Mouse (Mus musculus): ENCODE data around the gene Vwce. TPM values are rescaled to one million over a fixed set of nuclear protein-coding genes. Genes with fewer than 3 reads are reported as not detected.

Gene Vwce
- polyA plus RNA-seq, 1 experiment from 2014 or later = 0.89 TPM

DNA sequence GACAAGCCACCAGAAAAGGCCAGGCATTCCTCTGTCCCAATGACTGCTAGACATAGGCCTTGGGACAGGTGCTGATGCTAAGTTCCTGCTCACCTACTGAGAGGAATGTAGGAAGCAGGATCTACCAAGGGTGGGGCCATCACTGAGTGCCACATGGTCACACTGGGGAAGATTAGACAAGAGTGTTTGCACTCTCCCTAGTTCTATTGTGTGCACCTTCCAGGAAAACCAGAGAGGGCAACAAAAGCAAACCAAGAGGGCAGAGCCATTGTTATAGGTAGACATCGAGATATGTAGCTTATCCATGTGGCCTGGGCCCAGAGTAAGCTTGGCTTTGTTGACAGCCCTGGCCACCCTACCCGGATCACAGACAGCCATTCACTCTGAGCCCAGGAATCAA, 51.7 kb downstream of the Vwce start:
- Histone ChIP-seq H3K27me3 (ENCODE audit: insufficient read depth, poor library complexity, severe bottlenecking) (no peaks in the 10 kb centered on the region), H3K9me3 (no peaks in the 10 kb centered on the region), H3K4me1 (replicated peaks) (peaks cover 31% of the 10 kb centered on the region), H3K36me3 (no peaks in the 10 kb centered on the region), H3K27ac (no peak overlapping the region), H3K4me3 (no peak overlapping the region)
- 80% methylated on average over 2 of the region's 2 CpGs for WGBS
- DNase-seq (ENCODE audit: low spot score) = no peak

DNA sequence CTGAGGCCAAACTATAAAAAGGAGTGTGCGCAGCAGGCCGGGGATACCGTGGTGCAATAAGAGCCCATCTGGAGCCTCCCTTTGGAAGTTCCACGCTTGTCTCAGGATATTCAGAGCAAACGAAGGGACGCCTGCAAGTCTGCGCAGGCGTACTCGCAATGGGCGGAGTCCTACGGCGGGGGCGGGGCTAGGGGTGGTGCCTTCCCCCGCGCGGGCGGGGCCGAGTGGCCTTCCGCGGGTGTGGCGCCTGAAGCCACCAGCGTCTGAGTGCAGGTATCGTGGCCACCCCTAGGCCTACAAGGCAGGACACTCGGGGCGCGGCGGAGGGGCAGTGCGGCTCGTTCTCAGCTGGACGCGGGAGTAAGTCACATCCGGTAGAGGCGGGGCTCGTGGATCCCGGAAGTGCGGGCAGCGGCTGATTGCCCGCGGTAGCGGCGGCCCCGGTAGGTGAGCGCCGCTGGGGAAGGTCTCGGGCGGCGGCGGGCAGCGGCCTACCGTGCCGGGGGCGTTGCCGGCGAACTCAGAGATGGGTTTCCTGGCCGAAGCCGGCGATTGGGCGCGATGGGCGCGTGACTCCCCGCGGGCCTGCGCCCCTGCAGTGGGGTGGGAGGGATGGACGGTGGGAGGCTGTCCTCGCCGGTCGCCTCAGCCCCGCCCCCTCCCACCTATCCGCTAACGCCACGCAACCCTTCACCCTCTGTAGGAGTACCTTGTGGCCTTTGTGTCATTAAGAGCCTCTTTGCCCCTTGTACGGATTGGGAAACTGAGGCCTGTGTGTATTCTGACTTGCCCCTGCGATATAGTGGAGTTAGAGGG, 54.7 kb downstream of the Vwce start, which contains the start of gene Vps37c:
Vps37c (plus strand) TSS at position 199 of the 816 bp plus-strand sequence.
- Histone ChIP-seq H3K27ac (peak within 1 kb of the TSS; percentile 97), H3K27me3 (ENCODE audit: insufficient read depth, poor library complexity, severe bottlenecking) (no peaks in the 10 kb centered on the region), H3K36me3 (no peaks in the 10 kb centered on the region), H3K4me1 (replicated peaks) (peaks cover 43% of the 10 kb centered on the region), H3K9me3 (no peaks in the 10 kb centered on the region), H3K4me3 (peak within 1 kb of the TSS; percentile 87)
- under 1% methylated on average over 74 of the region's 74 CpGs for WGBS
- DNase-seq (ENCODE audit: low spot score) = peak; percentile 94

DNA sequence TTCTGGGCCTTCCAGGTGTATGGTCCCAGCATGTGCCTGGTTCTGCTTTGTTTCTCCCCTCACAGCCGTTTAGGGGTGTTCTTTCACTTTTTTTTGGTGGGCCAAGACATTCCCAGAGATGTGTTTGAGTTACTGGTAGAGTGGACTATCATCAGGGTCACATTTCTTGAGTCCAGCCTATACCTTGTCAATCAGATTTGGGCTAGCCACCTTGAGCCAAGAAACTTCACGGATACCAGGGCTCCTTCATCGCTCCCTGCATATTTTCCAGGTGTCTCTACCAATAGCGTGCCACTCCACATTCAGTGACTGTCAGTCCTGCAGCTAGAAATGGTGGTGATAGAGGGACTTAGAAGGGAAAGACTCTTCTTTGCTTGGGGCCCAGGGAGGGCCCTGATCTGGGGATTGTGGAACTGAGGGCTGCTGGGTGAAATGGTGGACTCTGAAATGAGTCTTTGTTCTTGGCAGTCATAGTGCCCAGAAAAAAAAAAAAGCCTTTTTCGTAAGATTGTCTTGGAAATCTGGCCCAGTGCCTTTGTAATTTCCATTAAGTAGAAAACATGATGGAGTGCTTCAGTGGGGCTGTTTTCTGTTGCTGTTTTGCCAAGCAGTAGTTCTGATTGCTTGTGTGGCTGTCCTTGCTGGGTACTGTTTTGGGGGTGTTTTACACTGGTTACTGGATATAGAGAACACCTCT, 55.6 kb downstream of the Vwce start:
- H3K27ac ChIP-seq = peak overlapping the region; percentile 97
- DNase-seq (ENCODE audit: low spot score) = no peak
- H3K9me3 ChIP-seq = no peaks in the 10 kb centered on the region
- H3K27me3 ChIP-seq (ENCODE audit: insufficient read depth, poor library complexity, severe bottlenecking) = no peaks in the 10 kb centered on the region
- H3K4me3 ChIP-seq = peak overlapping the region; percentile 87
- 65% methylated on average over 5 of the region's 5 CpGs for WGBS
- peaks cover 43% of the 10 kb centered on the region for H3K4me1 ChIP-seq (replicated peaks)
- no peaks in the 10 kb centered on the region for H3K36me3 ChIP-seq

DNA sequence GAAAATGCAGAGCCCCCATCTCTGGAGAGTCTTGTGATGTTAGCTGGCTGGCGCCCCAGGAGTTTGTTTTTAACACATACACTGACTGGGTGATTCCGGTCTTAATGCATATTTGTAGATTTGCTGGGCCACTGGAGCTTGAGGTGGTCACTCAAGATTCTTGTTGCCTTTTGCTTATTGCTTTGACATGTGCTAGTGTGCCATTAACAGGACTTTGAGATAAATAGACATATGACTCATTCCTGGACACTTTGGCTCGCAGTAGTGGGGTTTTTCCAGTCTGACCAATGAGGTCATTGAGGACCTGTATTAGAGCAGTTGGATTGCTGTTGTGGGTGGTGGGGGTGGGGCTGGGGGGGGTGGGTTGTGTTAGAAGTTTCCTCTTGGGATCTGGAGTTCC, 56.3 kb downstream of the Vwce start:
- Histone ChIP-seq H3K4me3 (0 out of 2 replicates have a peak overlapping the region, but pooled peaks have one; percentile 87), H3K9me3 (no peaks in the 10 kb centered on the region), H3K36me3 (no peaks in the 10 kb centered on the region), H3K4me1 (replicated peaks) (peaks cover 45% of the 10 kb centered on the region), H3K27ac (0 out of 2 replicates have a peak overlapping the region, but pooled peaks have one; percentile 97), H3K27me3 (ENCODE audit: insufficient read depth, poor library complexity, severe bottlenecking) (no peaks in the 10 kb centered on the region)
- DNase-seq (ENCODE audit: low spot score) = no peak
- 90% methylated on average over 3 of the region's 3 CpGs for WGBS

DNA sequence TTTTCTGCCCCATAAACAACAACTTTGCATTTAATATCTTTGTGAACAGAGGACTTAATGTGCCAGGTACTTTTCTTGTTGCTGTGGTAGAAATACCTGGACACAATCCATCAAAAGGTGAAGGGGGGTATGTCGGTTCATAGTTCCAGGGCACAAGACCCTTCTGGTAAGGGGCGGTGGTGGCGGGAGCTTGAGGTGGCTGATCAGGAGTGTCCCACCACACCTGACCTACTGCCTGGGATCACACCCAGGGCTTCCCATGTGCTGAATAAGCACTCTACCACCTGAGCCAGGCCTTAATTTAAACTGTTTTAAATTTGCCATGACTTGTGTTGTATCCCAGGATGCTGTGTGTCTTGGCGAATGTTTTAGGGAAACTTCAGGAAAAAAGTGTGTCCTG, 57.1 kb downstream of the Vwce start:
- Histone ChIP-seq H3K9me3 (no peaks in the 10 kb centered on the region), H3K27ac (no peak overlapping the region), H3K4me1 (replicated peaks) (peaks cover 53% of the 10 kb centered on the region), H3K4me3 (no peak overlapping the region), H3K36me3 (no peaks in the 10 kb centered on the region), H3K27me3 (ENCODE audit: insufficient read depth, poor library complexity, severe bottlenecking) (no peaks in the 10 kb centered on the region)
- no peak for DNase-seq (ENCODE audit: low spot score)
- 93% methylated on average over 4 of the region's 4 CpGs for WGBS

DNA sequence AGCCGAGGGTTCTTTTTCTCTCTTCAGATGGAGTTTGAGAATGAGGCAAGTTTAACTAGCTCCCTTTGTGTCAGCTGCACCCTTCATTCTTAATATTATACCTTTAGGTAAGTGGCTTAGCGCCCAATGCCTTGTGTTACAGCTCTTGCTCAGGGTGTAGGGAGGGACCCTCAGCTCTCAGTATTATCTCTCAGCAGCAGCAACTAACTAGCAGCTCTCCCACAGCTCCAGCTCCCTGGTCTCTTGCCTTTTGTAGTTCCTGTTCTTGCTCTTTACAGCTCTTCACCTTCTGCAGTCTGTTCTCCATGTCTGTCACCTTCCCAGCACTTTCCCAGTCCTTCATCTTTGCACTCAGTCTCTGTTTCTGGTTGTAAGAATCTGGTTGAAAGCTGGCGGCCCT, 57.6 kb downstream of the Vwce start:
- Histone ChIP-seq H3K27ac (no peak overlapping the region), H3K4me1 (replicated peaks) (peaks cover 58% of the 10 kb centered on the region), H3K36me3 (no peaks in the 10 kb centered on the region), H3K9me3 (no peaks in the 10 kb centered on the region), H3K27me3 (ENCODE audit: insufficient read depth, poor library complexity, severe bottlenecking) (no peaks in the 10 kb centered on the region), H3K4me3 (no peak overlapping the region)
- no peak for DNase-seq (ENCODE audit: low spot score)
- WGBS = 80% methylated on average over 3 of the region's 3 CpGs

DNA sequence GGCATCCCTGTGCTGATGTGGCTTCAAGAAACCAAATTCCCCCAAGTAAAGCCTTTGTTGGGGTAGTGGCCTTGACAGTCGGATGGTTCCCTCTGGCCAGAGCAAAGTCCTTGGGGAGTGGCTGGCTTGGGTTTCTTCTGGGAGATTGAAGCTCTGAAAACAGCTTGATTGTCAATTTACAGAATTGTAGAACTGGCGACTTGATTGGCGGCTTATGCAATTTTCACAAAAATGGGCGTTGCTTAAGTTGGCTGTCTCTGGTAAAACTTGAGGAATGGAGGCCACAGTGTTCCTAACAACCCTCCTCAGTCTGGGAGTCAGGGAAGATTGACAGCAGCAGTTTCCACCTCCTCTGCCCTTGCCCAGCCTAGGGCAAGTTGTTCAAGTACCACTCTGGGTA, 58.3 kb downstream of the Vwce start:
- no peaks in the 10 kb centered on the region for H3K36me3 ChIP-seq
- no peaks in the 10 kb centered on the region for H3K9me3 ChIP-seq
- DNase-seq (ENCODE audit: low spot score) = no peak
- H3K27ac ChIP-seq = no peak overlapping the region
- WGBS = 89% methylated on average over 4 of the region's 4 CpGs
- H3K4me3 ChIP-seq = no peak overlapping the region
- no peaks in the 10 kb centered on the region for H3K27me3 ChIP-seq (ENCODE audit: insufficient read depth, poor library complexity, severe bottlenecking)
- H3K4me1 ChIP-seq (replicated peaks) = peaks cover 63% of the 10 kb centered on the region

DNA sequence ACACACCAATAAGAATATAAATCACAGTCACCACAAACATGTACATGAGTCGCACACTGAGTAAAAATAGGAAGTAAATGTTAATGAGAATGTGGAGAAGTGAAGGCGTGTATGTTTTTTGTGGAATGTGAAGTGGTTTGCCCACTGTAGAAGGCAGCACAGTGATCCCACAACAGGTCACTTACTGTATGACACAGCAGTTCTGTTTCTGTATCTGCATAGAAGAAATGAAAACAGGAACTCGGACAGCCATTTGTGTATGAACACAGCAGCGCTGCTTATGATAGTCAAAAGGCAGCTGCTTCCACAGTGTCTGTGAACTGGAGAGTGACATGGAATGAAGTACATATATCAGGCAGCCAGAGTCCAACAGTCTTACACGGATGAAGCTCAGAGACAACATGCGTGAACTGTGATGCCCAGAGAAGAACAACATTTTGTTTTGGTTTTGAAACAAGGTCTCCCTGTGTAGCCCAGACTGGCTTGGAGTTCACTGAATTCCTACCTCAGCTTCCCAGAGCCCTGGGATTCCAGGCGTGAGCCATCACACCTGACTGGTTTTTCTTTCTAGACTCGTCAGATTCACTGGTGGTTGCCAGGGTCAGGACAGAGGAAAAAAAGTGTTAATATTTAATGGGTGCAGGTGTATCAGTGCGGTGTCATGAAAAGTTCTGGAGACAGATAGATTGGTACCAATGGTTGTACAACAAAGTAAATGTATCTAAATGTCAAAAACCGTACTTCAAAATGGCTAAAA, 60.1 kb downstream of the Vwce start:
- H3K9me3 ChIP-seq = no peaks in the 10 kb centered on the region
- 92% methylated on average over 10 of the region's 10 CpGs for WGBS
- H3K27me3 ChIP-seq (ENCODE audit: insufficient read depth, poor library complexity, severe bottlenecking) = no peaks in the 10 kb centered on the region
- peaks cover 65% of the 10 kb centered on the region for H3K4me1 ChIP-seq (replicated peaks)
- no peak overlapping the region for H3K27ac ChIP-seq
- no peaks in the 10 kb centered on the region for H3K36me3 ChIP-seq
- no peak overlapping the region for H3K4me3 ChIP-seq
- DNase-seq (ENCODE audit: low spot score) = no peak

DNA sequence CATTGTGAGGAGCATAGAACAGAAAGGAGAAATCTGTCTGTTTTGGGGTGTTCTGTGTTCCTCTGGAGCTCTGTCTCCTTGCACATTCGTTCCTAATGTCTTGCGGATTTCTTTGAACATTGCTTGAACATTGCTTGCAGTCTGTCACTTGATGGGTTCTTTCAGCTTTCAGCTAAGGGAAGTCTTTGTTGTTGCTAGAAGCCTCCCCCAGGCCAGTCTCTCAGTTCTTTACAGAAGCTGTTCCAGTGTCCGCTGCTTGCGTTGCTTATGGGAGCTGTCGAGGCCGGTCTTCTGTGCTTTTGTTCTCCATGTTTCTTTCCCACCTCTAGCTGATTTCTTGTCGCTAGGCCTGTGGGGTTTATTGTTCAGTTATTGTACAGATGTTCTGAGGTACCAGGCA, 61.8 kb downstream of the Vwce start:
- WGBS = 29% methylated on average over 7 of the region's 7 CpGs
- Histone ChIP-seq H3K27me3 (ENCODE audit: insufficient read depth, poor library complexity, severe bottlenecking) (no peaks in the 10 kb centered on the region), H3K27ac (peak overlapping the region; percentile 75), H3K4me3 (peak overlapping the region; percentile 14; the same call in 1 of the 2 replicates), H3K9me3 (no peaks in the 10 kb centered on the region), H3K36me3 (no peaks in the 10 kb centered on the region), H3K4me1 (replicated peaks) (peaks cover 65% of the 10 kb centered on the region)
- DNase-seq (ENCODE audit: low spot score) = no peak

DNA sequence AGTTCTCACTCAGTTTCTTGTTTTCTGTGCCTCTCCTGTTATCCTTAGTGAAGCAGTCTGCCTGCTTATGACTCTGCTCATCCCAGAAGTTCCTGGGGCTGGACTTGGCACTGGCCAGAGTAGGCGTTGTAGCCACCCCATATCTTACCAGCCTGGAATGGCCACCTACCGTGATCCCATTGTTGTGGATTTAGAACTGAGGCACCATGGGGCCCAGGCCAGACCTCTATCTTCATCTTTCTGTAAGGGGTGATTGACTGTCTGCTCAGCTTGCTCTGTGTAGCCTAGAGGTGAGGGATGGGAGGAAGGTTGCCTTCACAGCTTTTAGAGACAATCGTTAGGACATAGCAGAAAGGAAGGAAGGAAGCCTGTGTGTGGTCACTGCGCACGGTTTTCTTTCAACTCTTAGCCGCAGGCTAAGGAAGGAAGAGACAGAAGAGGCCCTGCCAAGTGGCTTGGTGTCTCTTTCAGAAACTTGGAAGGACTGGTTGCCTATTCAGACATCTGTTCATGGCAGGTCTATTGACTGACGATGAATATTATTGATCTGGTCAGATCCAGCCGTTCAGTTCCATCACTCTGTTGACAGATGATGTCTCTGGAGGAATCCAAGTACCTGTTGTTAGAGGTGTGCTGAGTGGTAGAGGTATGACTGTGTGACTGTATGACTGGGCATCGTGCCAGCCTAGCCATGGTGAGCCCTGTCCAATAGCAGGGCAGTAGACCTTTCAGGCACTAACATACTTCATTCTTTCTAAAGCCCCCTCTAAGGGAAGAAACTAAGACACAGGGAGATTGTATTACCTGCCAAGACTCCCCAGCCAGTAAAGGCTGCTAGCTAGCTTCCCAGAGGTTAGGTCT, 64.3 kb downstream of the Vwce start:
- no peaks in the 10 kb centered on the region for H3K27me3 ChIP-seq (ENCODE audit: insufficient read depth, poor library complexity, severe bottlenecking)
- DNase-seq (ENCODE audit: low spot score) = no peak
- 73% methylated on average over 9 of the region's 9 CpGs for WGBS
- H3K27ac ChIP-seq = 0 out of 2 replicates have a peak overlapping the region, but pooled peaks have one; percentile 59
- H3K4me1 ChIP-seq (replicated peaks) = peaks cover 68% of the 10 kb centered on the region
- 0 out of 2 replicates have a peak, but pooled peaks cover under 1% of the 10 kb centered on the region for H3K36me3 ChIP-seq
- H3K4me3 ChIP-seq = no peak overlapping the region
- H3K9me3 ChIP-seq = no peaks in the 10 kb centered on the region

DNA sequence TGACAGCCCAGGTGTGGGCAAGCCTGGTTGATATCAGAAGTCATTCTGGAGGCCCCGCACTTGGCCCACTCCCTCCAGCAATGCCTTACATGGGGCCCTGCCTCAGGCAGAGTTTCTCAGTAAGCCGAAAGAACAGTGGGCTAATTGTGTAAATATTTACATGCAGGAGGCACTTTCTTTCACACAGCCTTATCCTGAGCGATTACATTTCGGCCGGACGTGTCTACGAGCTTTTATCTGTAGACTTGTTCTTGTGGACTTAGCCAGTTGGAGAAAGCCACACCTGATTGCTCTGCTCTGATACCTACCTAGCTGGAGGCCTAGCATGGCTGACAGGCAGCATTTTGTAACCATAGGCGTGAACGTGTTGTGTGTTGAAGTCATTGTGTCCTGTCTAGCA, 65.8 kb downstream of the Vwce start:
- WGBS = 81% methylated on average over 9 of the region's 9 CpGs
- DNase-seq (ENCODE audit: low spot score) = no peak
- no peak overlapping the region for H3K4me3 ChIP-seq
- H3K9me3 ChIP-seq = no peaks in the 10 kb centered on the region
- H3K4me1 ChIP-seq (replicated peaks) = peaks cover 68% of the 10 kb centered on the region
- H3K27ac ChIP-seq = peak overlapping the region; percentile 40; the same call in 1 of the 2 replicates
- no peaks in the 10 kb centered on the region for H3K27me3 ChIP-seq (ENCODE audit: insufficient read depth, poor library complexity, severe bottlenecking)
- H3K36me3 ChIP-seq = 0 out of 2 replicates have a peak, but pooled peaks cover 3% of the 10 kb centered on the region
